Mouse (Mus musculus): ENCODE data around the gene Slc39a11.

GRCm38 (mm10) chr11:113283376-113283811 is 366.5 kb downstream of the Slc39a11 start:
- TF ChIP-seq TCF12 (IDR thresholded peaks at IDR 0.05; ENCODE audit: low read depth, low read length) (no peak), GABPA (IDR thresholded peaks at IDR 0.05; ENCODE audit: insufficient replicate concordance, low read depth, low read length) (no peak), MAFK (IDR thresholded peaks at IDR 0.05; ENCODE audit: insufficient replicate concordance, low read length) (no peak), CTCF (conservative IDR thresholded peaks at IDR 0.05 in 1 of 2, IDR thresholded peaks at IDR 0.05 in 1 of 2; ENCODE audit: low read depth in 2 of 2, low read length in 2 of 2) (no peak), ZMIZ1 (IDR thresholded peaks at IDR 0.05; ENCODE audit: low read depth, low read length) (no peak)

All from CH12.LX (cell line).